Mouse (Mus musculus) cortical plate, adult 2 months (tissue): Measurements from ENCODE around the gene Slc8b1. TPM values are rescaled to one million over a fixed set of nuclear protein-coding genes. Genes with fewer than 3 reads are reported as not detected.

ENCODE experiments used
- H3K27ac ChIP-seq: fragments of 200-500 bp; 2 replicates; pipeline ENCODE4 v1.5.1; 2012; ENCODE audit warnings: low read length, control low read depth, inconsistent platforms; ENCODE audit not compliant: insufficient read depth
- H3K4me1 ChIP-seq: fragments of 200-500 bp; 2 replicates; pipeline ENCODE4 v1.6.1; 2011; ENCODE audit warnings: low read length; ENCODE audit not compliant: control insufficient read depth, insufficient read depth
- H3K4me3 ChIP-seq: fragments of 200-500 bp; 2 replicates; pipeline ENCODE4 v1.5.1; 2011; ENCODE audit warnings: mild to moderate bottlenecking, low read length, control low read depth; ENCODE audit not compliant: insufficient read depth
- CTCF ChIP-seq: fragments of 200-500 bp; IDR thresholded peaks from 2 replicates; pipeline ENCODE4 v1.5.1; 2011; ENCODE audit warnings: mild to moderate bottlenecking, control low read depth, low read length; ENCODE audit not compliant: insufficient read depth; ENCODE audit errors: extremely low read depth
- POLR2A ChIP-seq: fragments of 200-500 bp; IDR thresholded peaks from 2 replicates; pipeline ENCODE4 v1.6.1; 2011; ENCODE audit warnings: mild to moderate bottlenecking, low read length, control low read depth; ENCODE audit not compliant: insufficient read depth; ENCODE audit errors: extremely low read depth
- polyA plus RNA-seq: library from polyadenylated mRNA; depleted of rRNA; stranded (reverse); fragments of >200 nt; gene quantifications from 2 replicates; pipeline ENCODE4 v1.2.3, GENCODE M21; 2012

The Slc8b1 gene
- polyA plus RNA-seq, 1 experiment: 6.6 TPM

- TF ChIP-seq POLR2A: no peak
- Histone ChIP-seq H3K4me1 (peaks cover 3% of the 10 kb centered on the region; the same call in 1 of the 2 replicates), H3K4me3 (no peak overlapping the region), H3K27ac (peak overlapping the region; percentile 66; the same call in 1 of the 2 replicates)
Observed at GRCm38 (mm10) chr5:120534071-120534685, 23.2 kb downstream of the Slc8b1 start.

- H3K4me1 ChIP-seq: peaks cover 3% of the 10 kb centered on the region; the same call in 1 of the 2 replicates
- H3K27ac ChIP-seq: peak overlapping the region; percentile 66; the same call in 1 of the 2 replicates
- no peak for TF ChIP-seq POLR2A
- TF ChIP-seq CTCF: no peak
- H3K4me3 ChIP-seq: no peak overlapping the region
Observed at GRCm38 (mm10) chr5:120534686-120535075, 23.7 kb downstream of the Slc8b1 start.

DNA sequence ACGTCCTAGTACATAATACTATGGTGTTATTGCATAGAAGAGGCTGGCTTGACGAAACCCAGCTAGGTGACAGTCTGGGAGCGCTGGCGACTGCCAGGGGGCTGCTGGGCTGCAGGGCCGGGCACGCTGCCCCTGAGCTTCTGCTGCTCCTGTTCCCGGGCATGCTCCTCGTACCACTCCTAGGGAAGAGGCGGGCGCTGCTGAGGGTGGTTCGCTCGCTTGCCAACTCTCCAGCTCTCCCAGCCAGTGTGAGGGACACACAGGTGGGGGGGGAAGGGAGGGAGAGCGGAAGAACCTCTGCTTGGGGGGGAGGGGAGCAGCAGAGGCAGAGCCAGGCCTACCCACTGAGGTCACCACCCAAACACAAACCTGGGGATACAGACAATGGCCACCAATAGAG, 25.1 kb downstream of the Slc8b1 start:
- no peak overlapping the region for H3K4me3 ChIP-seq
- TF ChIP-seq CTCF: no peak
- TF ChIP-seq POLR2A: no peak
- no peak overlapping the region for H3K27ac ChIP-seq
- peaks cover 3% of the 10 kb centered on the region; the same call in 1 of the 2 replicates for H3K4me1 ChIP-seq

GRCm38 (mm10) chr5:120536632-120537031, 25.7 kb downstream of the Slc8b1 start:
- Histone ChIP-seq H3K27ac (no peak overlapping the region), H3K4me1 (peaks cover 3% of the 10 kb centered on the region; the same call in 1 of the 2 replicates), H3K4me3 (no peak overlapping the region)
- TF ChIP-seq POLR2A (no peak), CTCF (no peak)

DNA sequence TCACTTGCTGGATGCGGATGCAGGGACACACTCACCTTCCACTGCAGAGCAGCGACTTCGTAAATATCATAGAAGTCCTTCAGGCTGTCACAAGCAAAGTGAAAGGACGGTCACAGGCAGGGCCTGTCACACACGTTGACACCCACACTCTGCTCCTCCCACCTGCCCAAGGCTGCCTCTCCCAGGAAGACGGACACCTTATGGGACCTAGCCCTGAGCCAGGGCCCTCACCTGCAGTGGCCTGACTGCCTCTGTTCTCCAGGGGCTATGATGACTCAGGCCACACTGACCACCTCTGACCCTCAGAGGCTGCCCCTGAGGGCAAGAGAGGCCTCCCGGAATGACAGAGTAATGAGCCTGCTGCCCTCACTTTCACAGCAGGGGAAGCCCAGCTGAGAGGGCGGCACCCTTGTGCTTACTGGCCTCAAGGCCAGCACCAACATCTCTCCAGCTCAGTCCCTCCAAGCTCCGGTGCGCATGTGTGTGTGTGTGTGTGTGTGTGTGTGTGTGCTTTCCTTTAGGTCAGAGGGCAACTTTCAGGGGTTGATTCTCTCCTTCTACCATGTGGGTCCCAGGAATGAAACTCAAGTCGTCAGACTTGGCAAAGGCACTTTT, 37.4 kb downstream of the Slc8b1 start:
- Histone ChIP-seq H3K27ac (no peak overlapping the region), H3K4me3 (no peak overlapping the region), H3K4me1 (no peaks in the 10 kb centered on the region)
- TF ChIP-seq POLR2A (no peak), CTCF (no peak)

DNA sequence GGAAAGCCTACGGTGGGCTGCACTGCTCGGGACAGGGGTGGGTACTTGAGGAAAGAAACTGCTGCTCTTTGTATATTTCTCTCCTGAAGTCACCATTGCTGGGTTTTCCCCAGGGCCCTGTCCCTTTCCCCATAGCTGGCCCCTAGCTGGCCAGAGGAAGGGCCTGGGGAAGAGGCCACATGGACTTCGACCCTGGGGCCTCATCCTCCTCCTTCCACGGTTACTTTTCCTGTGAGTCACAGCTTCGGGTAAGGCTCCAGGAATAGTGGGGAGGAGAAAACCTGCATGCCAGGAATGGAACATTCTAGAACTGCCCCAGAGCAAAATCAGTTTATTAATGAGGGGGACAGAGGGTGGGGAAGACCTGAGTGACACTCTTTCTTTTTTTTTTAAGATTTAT, 39.2 kb downstream of the Slc8b1 start:
- TF ChIP-seq CTCF (no peak), POLR2A (no peak)
- H3K27ac ChIP-seq: no peak overlapping the region
- no peak overlapping the region for H3K4me3 ChIP-seq
- no peaks in the 10 kb centered on the region for H3K4me1 ChIP-seq

- Histone ChIP-seq H3K27ac (no peak overlapping the region), H3K4me3 (no peak overlapping the region), H3K4me1 (no peaks in the 10 kb centered on the region)
- TF ChIP-seq POLR2A (no peak), CTCF (no peak)
Observed at GRCm38 (mm10) chr5:120550673-120551072, 39.7 kb downstream of the Slc8b1 start.

DNA sequence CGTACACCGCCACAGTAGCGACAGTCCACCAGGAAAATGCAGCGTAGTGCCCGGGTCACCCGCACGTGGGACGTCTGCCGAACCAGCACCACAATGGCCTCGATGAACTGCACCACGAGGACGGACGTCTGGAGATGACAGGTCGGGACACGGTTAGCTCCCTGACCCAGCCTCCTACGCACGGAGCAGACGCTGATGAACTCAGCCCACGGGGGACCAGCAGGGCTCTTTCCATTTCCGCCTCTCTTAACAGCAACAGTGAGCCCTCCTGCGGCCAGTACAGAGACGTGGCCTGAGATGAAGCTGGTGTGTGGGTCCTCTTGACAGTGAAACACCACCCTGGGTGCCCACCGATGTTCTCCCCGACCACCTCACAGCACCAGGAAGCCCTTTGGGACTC, 44.9 kb downstream of the Slc8b1 start:
- no peak for TF ChIP-seq POLR2A
- TF ChIP-seq CTCF: no peak
- Histone ChIP-seq H3K27ac (no peak overlapping the region), H3K4me3 (no peak overlapping the region), H3K4me1 (no peaks in the 10 kb centered on the region)

DNA sequence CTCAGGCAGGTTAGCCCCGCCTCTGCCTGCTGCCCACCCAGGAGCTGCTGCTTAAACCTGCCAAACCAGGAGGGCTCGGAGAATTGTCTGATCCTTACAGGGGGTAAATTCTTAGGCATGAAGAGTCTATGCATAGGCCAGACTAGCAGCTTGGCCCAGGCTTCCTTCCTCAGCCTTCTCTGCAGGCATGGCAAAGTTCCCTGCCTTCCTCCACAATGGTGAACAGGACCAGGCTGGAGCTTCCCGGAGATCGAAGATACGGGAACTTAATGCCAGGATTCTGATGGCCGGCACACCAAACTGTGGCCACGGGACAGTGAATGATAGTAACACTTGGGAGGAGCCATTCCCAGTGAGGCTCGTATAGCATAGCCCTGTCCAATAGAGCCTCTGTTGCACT, 47.1 kb downstream of the Slc8b1 start:
- Histone ChIP-seq H3K4me3 (no peak overlapping the region), H3K4me1 (no peaks in the 10 kb centered on the region), H3K27ac (no peak overlapping the region)
- TF ChIP-seq POLR2A (no peak), CTCF (no peak)

GRCm38 (mm10) chr5:120558762-120559161, 47.8 kb downstream of the Slc8b1 start:
- Histone ChIP-seq H3K4me3 (no peak overlapping the region), H3K27ac (no peak overlapping the region), H3K4me1 (peaks cover 2% of the 10 kb centered on the region; the same call in 1 of the 2 replicates)
- TF ChIP-seq CTCF (no peak), POLR2A (no peak)
